Mouse (Mus musculus) intestine, embryonic 14.5 days (tissue): ENCODE measurements around the gene Apobr. TPM values are rescaled to one million over a fixed set of nuclear protein-coding genes. Genes with fewer than 3 reads are reported as not detected.

Source experiments
- ATAC-seq: fragments of 200-750 bp; cut with Nextera tagmentation; replicated peaks from 2 replicates; pipeline ENCODE4 v1.8.0; 2017; ENCODE audit warnings: low read depth, moderate number of reproducible peaks, moderate TSS enrichment, moderate library complexity; ENCODE audit not compliant: low FRiP score, low TSS enrichment
- DNase-seq: peaks from one replicate; pipeline ENCODE4 v3.0.0-alpha.2; 2018; ENCODE audit warnings: low spot score
- H3K27ac ChIP-seq: fragments of 300-500 bp; sonication (generic); 2 replicates; pipeline ENCODE4 v1.5.1; 2014; ENCODE audit warnings: low read depth, mild to moderate bottlenecking, control low read depth
- H3K27me3 ChIP-seq: fragments of 300-500 bp; sonication (generic); replicated peaks from 2 replicates; pipeline ENCODE4 v1.6.1; 2014; ENCODE audit warnings: low read length, control low read depth; ENCODE audit not compliant: control insufficient read depth, insufficient read depth
- H3K36me3 ChIP-seq: fragments of 300-500 bp; sonication (generic); 2 replicates; pipeline ENCODE4 v1.6.1; 2014; ENCODE audit warnings: low read length, control low read depth; ENCODE audit not compliant: control insufficient read depth, insufficient read depth
- H3K4me1 ChIP-seq: fragments of 300-500 bp; sonication (generic); replicated peaks from 2 replicates; pipeline ENCODE4 v1.6.1; 2014; ENCODE audit warnings: low read length, control low read depth, mixed read lengths; ENCODE audit not compliant: control insufficient read depth, insufficient read depth
- H3K4me2 ChIP-seq: fragments of 300-500 bp; sonication (generic); 2 replicates; pipeline ENCODE4 v1.6.1; 2014; ENCODE audit warnings: low read length
- H3K4me3 ChIP-seq: fragments of 300-500 bp; sonication (generic); 2 replicates; pipeline ENCODE4 v1.5.1; 2014; ENCODE audit warnings: low read depth, low read length, control low read depth, mixed read lengths
- H3K9ac ChIP-seq: fragments of 300-500 bp; sonication (generic); 2 replicates; pipeline ENCODE4 v1.6.1; 2014; ENCODE audit warnings: mild to moderate bottlenecking, low read length
- H3K9me3 ChIP-seq: fragments of 300-500 bp; sonication (generic); 2 replicates; pipeline ENCODE4 v1.6.1; 2016; ENCODE audit warnings: low read length, control low read depth; ENCODE audit not compliant: control insufficient read depth
- WGBS: fragments of 180-500 bp; shearing (Covaris S2); extraction: QIAGEN DNeasy Blood & Tissue Kit; methylation state at CpG from one replicate; pipeline ENCODE4 v1.1.7; 2014; 5-methylcytosine and 5-hydroxymethylcytosine counted together
- polyA plus RNA-seq: library from polyadenylated mRNA; unstranded; fragments of >200 nt; fragmentation: Nextera tagmentation; extraction: Ambion mirVana; gene quantifications from 2 replicates; pipeline ENCODE4 v1.2.1, GENCODE M21; 2014

The Apobr gene
- polyA plus RNA-seq = 0.60 and 1.1 TPM in 2 replicates

- Histone ChIP-seq H3K9me3 (no peaks in the 10 kb centered on the region), H3K4me1 (peaks cover 3% of the 10 kb centered on the region; the same call in 1 of the 2 replicates), H3K9ac (peak within 1 kb of the TSS; percentile 49; the same call in 1 of the 2 replicates), H3K27ac (no peak within 1 kb of the TSS), H3K36me3 (no peaks in the 10 kb centered on the region), H3K4me3 (peak within 1 kb of the TSS; percentile 61), H3K4me2 (peak within 1 kb of the TSS; percentile 63), H3K27me3 (no peaks in the 10 kb centered on the region)
- ATAC-seq (no peak), DNase-seq (no peak)
- WGBS = 72% methylated on average over 8 of the region's 8 CpGs
Measured at GRCm38 (mm10) chr7:126584506-126584977, at the start of gene Apobr. Gene Apobr (plus strand): TSS chr7:126584942.

DNA sequence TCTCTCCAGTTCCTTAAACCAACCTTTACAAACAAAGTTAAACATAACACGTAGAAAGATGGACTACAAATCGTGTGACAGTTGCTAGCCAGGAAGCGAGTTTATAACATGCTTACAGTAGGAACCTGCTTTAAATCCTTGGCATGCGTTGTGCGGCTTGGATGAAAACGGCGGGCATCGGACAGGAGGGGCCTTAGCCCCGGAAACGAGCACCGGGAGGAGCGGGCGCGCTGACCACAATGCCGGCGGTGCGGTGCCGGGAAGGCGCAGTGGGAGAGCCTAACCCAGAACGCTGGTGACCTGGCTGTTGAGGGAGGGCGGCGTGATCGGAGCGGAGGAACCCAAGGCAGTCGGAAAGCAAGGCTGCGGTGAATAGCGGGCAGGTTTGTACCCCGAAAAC, 49.0 kb upstream of the Apobr start:
- H3K4me2 ChIP-seq = peak overlapping the region; percentile 80
- peaks cover 15% of the 10 kb centered on the region for H3K27me3 ChIP-seq
- ATAC-seq (0 out of 2 replicates have a peak, but pooled peaks have one; percentile 40), DNase-seq (peak; percentile 69)
- 1% methylated on average over 28 of the region's 28 CpGs for WGBS
- H3K4me1 ChIP-seq = no peaks in the 10 kb centered on the region
- H3K27ac ChIP-seq = no peak overlapping the region
- no peaks in the 10 kb centered on the region for H3K36me3 ChIP-seq
- peak overlapping the region; percentile 42 for H3K4me3 ChIP-seq
- H3K9me3 ChIP-seq = no peaks in the 10 kb centered on the region
- peak overlapping the region; percentile 48 for H3K9ac ChIP-seq

DNA sequence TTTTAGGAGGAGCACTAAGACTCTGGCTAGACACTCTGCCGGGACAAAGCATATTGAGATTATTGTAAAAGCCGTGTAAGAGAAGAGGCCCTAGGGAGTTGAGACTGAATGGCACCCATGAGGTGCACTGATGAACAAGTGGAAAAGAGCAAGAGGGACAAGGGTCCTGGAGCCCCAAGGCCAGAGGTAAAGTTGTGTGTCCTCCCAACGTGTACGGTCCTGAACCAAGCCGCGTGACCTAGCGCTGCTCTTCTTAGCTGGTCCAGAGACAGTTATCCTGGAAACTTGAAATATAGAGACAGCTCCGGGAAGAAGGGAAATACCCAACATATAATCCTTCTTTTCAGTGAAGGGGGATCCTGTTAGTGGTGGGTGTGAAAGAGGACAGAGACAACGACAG, 48.3 kb upstream of the Apobr start:
- DNase-seq (no peak), ATAC-seq (no peak)
- 60% methylated on average over 9 of the region's 9 CpGs for WGBS
- H3K9me3 ChIP-seq = no peaks in the 10 kb centered on the region
- peaks cover 15% of the 10 kb centered on the region for H3K27me3 ChIP-seq
- peak overlapping the region; percentile 42 for H3K4me3 ChIP-seq
- H3K9ac ChIP-seq = no peak overlapping the region
- H3K36me3 ChIP-seq = no peaks in the 10 kb centered on the region
- peak overlapping the region; percentile 80 for H3K4me2 ChIP-seq
- no peak overlapping the region for H3K27ac ChIP-seq
- no peaks in the 10 kb centered on the region for H3K4me1 ChIP-seq

DNA sequence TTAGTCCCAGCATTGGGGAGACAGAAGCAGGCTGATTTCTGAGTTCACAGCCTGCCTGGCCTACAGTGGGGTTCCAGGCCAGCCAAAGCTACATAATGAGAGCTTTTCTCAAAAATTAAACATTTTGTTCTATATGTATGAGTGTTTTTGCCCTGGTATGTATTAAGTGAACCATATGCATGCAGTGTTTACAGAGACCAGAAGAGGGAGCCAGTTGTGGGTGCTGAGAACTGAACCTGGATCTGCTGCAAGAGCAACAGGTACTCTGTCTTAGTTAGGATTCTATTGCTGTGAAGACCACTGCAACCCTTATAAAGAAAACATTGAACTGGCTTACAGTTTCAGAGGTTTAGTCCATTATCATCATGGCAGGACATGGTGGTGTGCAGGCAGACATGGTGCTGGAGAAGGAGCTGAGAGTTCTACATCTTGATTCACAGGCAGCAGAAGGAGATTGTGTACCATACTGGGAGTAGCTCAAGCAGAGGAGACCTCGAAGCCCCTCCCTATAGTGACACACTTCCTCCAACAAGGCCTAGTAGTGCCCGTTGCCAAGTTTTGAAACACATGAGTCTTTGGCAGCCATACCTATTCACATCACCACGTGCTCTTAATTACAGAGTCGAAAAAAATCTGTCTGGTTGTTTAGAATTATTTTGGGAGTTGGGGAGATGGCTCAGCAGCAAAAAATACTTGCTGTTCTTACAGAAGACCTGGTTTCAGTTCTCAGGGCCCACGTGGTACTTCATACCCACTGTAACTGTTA, 46.7 kb upstream of the Apobr start:
- 79% methylated on average over 5 of the region's 5 CpGs for WGBS
- Histone ChIP-seq H3K9ac (no peak overlapping the region), H3K4me1 (no peaks in the 10 kb centered on the region), H3K27me3 (peaks cover 15% of the 10 kb centered on the region), H3K36me3 (no peaks in the 10 kb centered on the region), H3K9me3 (no peaks in the 10 kb centered on the region), H3K27ac (no peak overlapping the region), H3K4me2 (no peak overlapping the region), H3K4me3 (no peak overlapping the region)
- no peak for ATAC-seq
- no peak for DNase-seq

- no peak overlapping the region for H3K27ac ChIP-seq
Measured at GRCm38 (mm10) chr7:126541661-126542060, 43.1 kb upstream of the Apobr start.

DNA sequence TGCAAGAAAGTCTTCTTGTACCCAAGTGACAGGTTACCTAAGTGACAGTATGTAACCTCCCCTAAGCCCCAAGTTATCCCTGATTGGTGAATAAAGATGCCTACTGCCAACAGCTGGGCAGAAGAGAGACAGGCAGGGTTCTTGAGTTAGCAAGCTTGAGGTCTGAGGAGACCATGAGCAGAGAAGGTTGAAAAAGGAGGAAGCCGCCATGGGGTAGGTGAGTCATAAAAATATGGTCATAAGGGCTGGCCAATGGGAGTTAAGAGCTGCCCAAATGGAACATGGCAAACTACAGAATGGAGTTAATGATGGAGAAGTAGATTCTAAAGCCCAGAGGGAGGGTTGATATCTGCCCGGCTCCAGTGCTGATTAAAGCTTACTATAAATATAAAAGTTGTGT, 39.1 kb upstream of the Apobr start:
- Histone ChIP-seq H3K36me3 (peaks cover 67% of the 10 kb centered on the region), H3K9ac (no peak overlapping the region), H3K9me3 (no peaks in the 10 kb centered on the region), H3K27ac (no peak overlapping the region), H3K4me1 (no peaks in the 10 kb centered on the region), H3K27me3 (no peaks in the 10 kb centered on the region), H3K4me2 (no peak overlapping the region), H3K4me3 (no peak overlapping the region)
- ATAC-seq (no peak), DNase-seq (no peak)
- WGBS = 82% methylated on average over 2 of the region's 2 CpGs

More at GRCm38 (mm10) chr7:126541661-126542060, 43.1 kb upstream of the Apobr start:
- peaks cover 32% of the 10 kb centered on the region for H3K36me3 ChIP-seq
- no peaks in the 10 kb centered on the region for H3K9me3 ChIP-seq
- peaks cover 3% of the 10 kb centered on the region for H3K27me3 ChIP-seq
- H3K4me1 ChIP-seq = no peaks in the 10 kb centered on the region
- 65% methylated on average over 1 of the region's 1 CpGs for WGBS
- ATAC-seq = no peak
- DNase-seq = no peak
- no peak overlapping the region for H3K4me2 ChIP-seq
- no peak overlapping the region for H3K4me3 ChIP-seq
- no peak overlapping the region for H3K9ac ChIP-seq

- peaks cover 98% of the 10 kb centered on the region for H3K36me3 ChIP-seq
- no peaks in the 10 kb centered on the region for H3K4me1 ChIP-seq
- no peak overlapping the region for H3K9ac ChIP-seq
- no peak overlapping the region for H3K4me2 ChIP-seq
- DNase-seq (no peak), ATAC-seq (no peak)
- WGBS = 92% methylated on average over 1 of the region's 1 CpGs
- H3K27ac ChIP-seq = no peak overlapping the region
- H3K9me3 ChIP-seq = no peaks in the 10 kb centered on the region
- no peaks in the 10 kb centered on the region for H3K27me3 ChIP-seq
- no peak overlapping the region for H3K4me3 ChIP-seq
Measured at GRCm38 (mm10) chr7:126554796-126555195, 29.9 kb upstream of the Apobr start.

DNA sequence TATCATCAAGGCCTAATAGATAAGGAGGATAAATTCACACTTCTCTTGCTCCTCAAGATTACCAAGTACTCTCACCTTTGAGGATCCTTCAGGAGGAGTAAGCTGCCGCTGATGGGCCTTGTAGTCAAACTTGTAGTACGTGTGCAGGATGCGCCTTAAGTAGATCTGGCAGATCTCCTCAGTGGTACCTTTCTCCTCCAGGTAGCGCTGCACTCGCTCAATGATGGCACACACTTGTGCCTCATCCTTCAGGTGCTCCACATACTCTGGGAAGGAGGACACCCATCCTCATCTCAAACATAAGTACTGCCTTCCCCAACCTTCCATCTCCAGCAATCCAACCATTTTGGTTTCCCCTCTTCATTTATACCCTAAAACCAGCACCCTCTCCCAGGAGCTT, 28.1 kb upstream of the Apobr start:
- no peak for DNase-seq

More for the DNA sequence above, 28.1 kb upstream of the Apobr start:
- Histone ChIP-seq H3K36me3 (peaks cover 98% of the 10 kb centered on the region), H3K27ac (no peak overlapping the region), H3K4me2 (no peak overlapping the region), H3K9me3 (no peaks in the 10 kb centered on the region), H3K27me3 (no peaks in the 10 kb centered on the region), H3K4me3 (no peak overlapping the region), H3K4me1 (no peaks in the 10 kb centered on the region), H3K9ac (no peak overlapping the region)
- no peak for ATAC-seq
- over 99% methylated on average over 5 of the region's 5 CpGs for WGBS
